Mouse (Mus musculus) heart, embryonic 14.5 days (tissue): ENCODE measurements around the gene Gm14180. TPM values are rescaled to one million over a fixed set of nuclear protein-coding genes. Genes with fewer than 3 reads are reported as not detected.
"Not testable (repeated sequence)": the region's sequence is repeated elsewhere in the genome, so short reads cannot be mapped to it uniquely, and the experiment has no call there.

Experiments
- ATAC-seq: fragments of 200-750 bp; cut with Nextera tagmentation; 2 replicates; pipeline ENCODE4 v1.8.0; 2017; ENCODE audit warnings: low read depth, moderate TSS enrichment; ENCODE audit not compliant: insufficient number of reproducible peaks, insufficient read depth, low FRiP score
- H3K27ac ChIP-seq, 2 experiments: fragments of 200-500 bp in 1 of 2; fragments of 300-500 bp in 1 of 2; sonication (generic) in 1 of 2; replicated peaks in 1 of 2; 2 replicates each; pipeline ENCODE4 v1.5.1; 2012 to 2014; ENCODE audit warnings: low read depth in 2 of 2, low read length in 2 of 2, control low read depth in 1 of 2, mild to moderate bottlenecking in 1 of 2, mixed read lengths in 1 of 2; ENCODE audit not compliant: control insufficient read depth in 1 of 2, insufficient read depth in 1 of 2
- H3K27me3 ChIP-seq: fragments of 300-500 bp; sonication (generic); 2 replicates; pipeline ENCODE4 v1.6.1; 2014; ENCODE audit warnings: mild to moderate bottlenecking, low read length, control low read depth; ENCODE audit not compliant: control insufficient read depth, insufficient read depth
- H3K36me3 ChIP-seq: fragments of 300-500 bp; sonication (generic); 2 replicates; pipeline ENCODE4 v1.6.1; 2014; ENCODE audit warnings: mild to moderate bottlenecking, control low read depth, low read length, mixed read lengths; ENCODE audit not compliant: control insufficient read depth, insufficient read depth
- H3K4me1 ChIP-seq, 2 experiments: fragments of 200-500 bp in 1 of 2; fragments of 300-500 bp in 1 of 2; sonication (generic) in 1 of 2; 2 replicates each; pipeline ENCODE4 v1.6.1; 2012 to 2014; ENCODE audit warnings: low read length in 2 of 2, control low read depth in 1 of 2, mixed read lengths in 1 of 2; ENCODE audit not compliant: control insufficient read depth in 2 of 2, insufficient read depth in 2 of 2
- H3K4me2 ChIP-seq: fragments of 300-500 bp; sonication (generic); 2 replicates; pipeline ENCODE4 v1.6.1; 2014; ENCODE audit warnings: mild to moderate bottlenecking, low read length
- H3K4me3 ChIP-seq, 2 experiments: fragments of 200-500 bp in 1 of 2; fragments of 300-500 bp in 1 of 2; sonication (generic) in 1 of 2; 2 replicates each; pipeline ENCODE4 v1.5.1; 2012 to 2014; ENCODE audit warnings: low read length in 2 of 2, mild to moderate bottlenecking in 2 of 2, control low read depth in 1 of 2, low read depth in 1 of 2, moderate library complexity in 1 of 2; ENCODE audit not compliant: control insufficient read depth in 1 of 2, insufficient read depth in 1 of 2
- H3K9ac ChIP-seq: fragments of 300-500 bp; sonication (generic); 2 replicates; pipeline ENCODE4 v1.6.1; 2014; ENCODE audit warnings: mild to moderate bottlenecking, low read length
- H3K9me3 ChIP-seq: fragments of 300-500 bp; sonication (generic); 2 replicates; pipeline ENCODE4 v1.6.1; 2016; ENCODE audit warnings: low read length, control low read depth; ENCODE audit not compliant: control insufficient read depth
- WGBS: fragments of 180-500 bp; shearing (Covaris S2); extraction: QIAGEN DNeasy Blood & Tissue Kit; methylation state at CpG from one replicate; pipeline ENCODE4 v1.1.7; 2014; 5-methylcytosine and 5-hydroxymethylcytosine counted together
- polyA plus RNA-seq: library from polyadenylated mRNA; unstranded; fragments of >200 nt; fragmentation: Nextera tagmentation; extraction: Ambion mirVana; gene quantifications from 2 replicates; pipeline ENCODE4 v1.2.1, GENCODE M21; 2014

The Gm14180 gene
- polyA plus RNA-seq, 1 experiment from 2014 or later = not detected

DNA sequence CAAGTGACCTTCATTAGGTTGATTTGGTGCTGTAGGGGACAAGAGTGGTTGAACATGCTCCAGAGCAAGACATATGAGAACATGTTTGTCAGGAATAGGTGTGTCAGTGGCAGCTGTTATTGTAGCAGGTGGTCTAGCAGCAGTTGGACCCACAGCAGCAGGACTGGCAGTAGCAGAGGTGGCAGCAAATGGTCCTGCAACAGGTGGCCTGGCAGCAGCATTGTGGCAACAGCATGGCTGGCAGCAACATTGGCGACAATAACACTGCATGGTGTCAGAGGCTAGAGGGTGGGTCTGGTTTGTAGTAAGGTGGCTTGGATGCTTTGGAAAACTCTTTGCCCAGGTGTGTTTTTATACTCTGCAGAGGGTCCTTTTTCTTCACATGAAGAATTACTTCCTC is 15.3 kb downstream of the Gm14180 start:
- Histone ChIP-seq H3K27me3 (no peaks in the 10 kb centered on the region), H3K27ac (no peak overlapping the region), H3K4me3 (no peak overlapping the region), H3K4me2 (no peak overlapping the region), H3K9ac (no peak overlapping the region), H3K9me3 (no peaks in the 10 kb centered on the region), H3K36me3 (no peaks in the 10 kb centered on the region), H3K4me1 (no peaks in the 10 kb centered on the region)
- ATAC-seq = no peak
- 69% methylated on average over 1 of the region's 1 CpGs for WGBS

DNA sequence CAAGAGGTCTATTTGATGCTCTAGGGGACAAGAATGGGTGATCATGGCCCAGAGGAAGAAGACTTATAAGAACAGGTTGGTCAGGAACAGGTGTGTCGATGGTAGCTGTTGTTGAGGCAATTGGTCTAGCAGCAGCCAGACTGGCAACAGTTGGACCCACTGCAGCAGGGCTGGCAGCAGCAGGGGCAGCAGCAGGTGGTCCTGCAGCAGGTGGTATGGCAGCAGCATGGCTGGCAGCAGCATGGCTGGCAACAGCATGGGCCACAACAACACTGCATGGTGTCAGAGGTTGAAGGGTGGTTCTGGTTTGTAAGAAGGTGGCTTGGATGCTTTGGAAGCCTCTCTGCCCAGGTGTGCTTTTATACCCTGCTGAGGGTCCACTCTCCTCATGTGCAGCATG is 43.6 kb downstream of the Gm14180 start, which contains the start of gene Gm14190:
Gene Gm14190 (minus strand): TSS at position 278 of the 400 bp plus-strand sequence.
- no peak for ATAC-seq
- Histone ChIP-seq H3K9me3 (no peaks in the 10 kb centered on the region), H3K36me3 (no peaks in the 10 kb centered on the region), H3K4me3 (no peak within 1 kb of the TSS), H3K4me2 (no peak within 1 kb of the TSS), H3K27me3 (no peaks in the 10 kb centered on the region), H3K27ac (no peak within 1 kb of the TSS), H3K9ac (no peak within 1 kb of the TSS), H3K4me1 (no peaks in the 10 kb centered on the region)
- WGBS = 80% methylated on average over 1 of the region's 1 CpGs

DNA sequence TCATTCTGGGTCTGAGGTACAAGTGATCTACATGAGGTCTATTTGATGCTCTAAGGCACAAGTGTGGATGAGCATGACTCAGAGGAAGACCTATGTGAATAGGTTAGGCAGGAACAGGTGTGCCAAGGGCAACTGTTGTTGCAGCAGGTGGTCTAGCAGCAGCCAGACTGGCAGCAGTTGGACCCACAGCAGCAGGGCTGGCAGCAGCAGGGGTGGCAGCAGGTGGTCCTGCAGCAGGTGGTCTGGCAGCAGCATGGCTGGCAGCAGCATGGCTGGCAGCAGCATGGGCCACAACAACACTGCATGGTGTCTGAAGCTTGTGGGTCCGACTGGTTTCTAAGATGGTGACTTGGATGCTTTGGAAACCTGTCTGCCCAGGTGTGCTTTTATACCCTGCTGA is 48.9 kb downstream of the Gm14180 start:
- not testable (repeated sequence) for ATAC-seq, H3K27me3 ChIP-seq, H3K4me3 ChIP-seq

More for the DNA sequence above, 48.9 kb downstream of the Gm14180 start:
- H3K9ac ChIP-seq, H3K4me1 ChIP-seq, H3K9me3 ChIP-seq, H3K36me3 ChIP-seq, H3K4me2 ChIP-seq, H3K27ac ChIP-seq: not testable (repeated sequence)
- 63% methylated on average over 1 of the region's 1 CpGs for WGBS

Other genes with a start within 250 kb of the Gm14180 start
- gene Krt23, start 241.2 kb downstream of the Gm14180 start, polyA plus RNA-seq = 0.38 TPM in 1 of 2 replicates, not detected in the other
- not detected in 2 replicates for gene Krt39, start 213.0 kb downstream of the Gm14180 start, polyA plus RNA-seq
- gene Krt40, start 191.1 kb downstream of the Gm14180 start, polyA plus RNA-seq = not detected in 2 replicates
- not detected in 2 replicates for gene Krtap3-3, start 183.4 kb downstream of the Gm14180 start, polyA plus RNA-seq
- gene Krtap3-2, start 177.4 kb downstream of the Gm14180 start, polyA plus RNA-seq = not detected in 2 replicates
- gene Gm11939, start 174.8 kb downstream of the Gm14180 start, polyA plus RNA-seq = not detected in 2 replicates
- gene Krtap3-1, start 167.7 kb downstream of the Gm14180 start, polyA plus RNA-seq = not detected in 2 replicates
- gene Krtap1-5, start 153.3 kb downstream of the Gm14180 start, polyA plus RNA-seq = not detected in 2 replicates
- gene Krtap1-4, start 150.6 kb downstream of the Gm14180 start, polyA plus RNA-seq = not detected in 2 replicates
- not detected in 2 replicates for gene Krtap1-3, start 143.0 kb downstream of the Gm14180 start, polyA plus RNA-seq
- not detected in 2 replicates for gene Krtap9-3, start 136.2 kb downstream of the Gm14180 start, polyA plus RNA-seq
- not detected in 2 replicates for gene Gm11938, start 131.0 kb downstream of the Gm14180 start, polyA plus RNA-seq
- gene Gm11937, start 124.1 kb downstream of the Gm14180 start, polyA plus RNA-seq = not detected in 2 replicates
- not detected in 2 replicates for gene Krtap2-4, start 119.4 kb downstream of the Gm14180 start, polyA plus RNA-seq
- gene Gm11562, start 113.9 kb downstream of the Gm14180 start, polyA plus RNA-seq = not detected in 2 replicates
- gene Krtap4-1, start 106.1 kb downstream of the Gm14180 start, polyA plus RNA-seq = not detected in 2 replicates
- gene Krtap4-2, start 99.2 kb downstream of the Gm14180 start, polyA plus RNA-seq = not detected in 2 replicates
- gene Krtap4-7, start 90.2 kb downstream of the Gm14180 start, polyA plus RNA-seq = not detected in 2 replicates
- gene Gm11555, start 84.1 kb downstream of the Gm14180 start, polyA plus RNA-seq = not detected in 2 replicates
- not detected in 2 replicates for gene Gm11563, start 75.3 kb downstream of the Gm14180 start, polyA plus RNA-seq
- gene Krtap4-6, start 68.3 kb downstream of the Gm14180 start, polyA plus RNA-seq = not detected in 2 replicates
- not detected in 2 replicates for gene Gm14190, start 43.5 kb downstream of the Gm14180 start, polyA plus RNA-seq
- gene Gm11595, start 38.6 kb upstream of the Gm14180 start, polyA plus RNA-seq = not detected in 2 replicates
- not detected in 2 replicates for gene Krtap4-8, start 46.4 kb upstream of the Gm14180 start, polyA plus RNA-seq
- gene Krtap4-9, start 50.9 kb upstream of the Gm14180 start, polyA plus RNA-seq = not detected in 2 replicates
- gene Gm11596, start 59.2 kb upstream of the Gm14180 start, polyA plus RNA-seq = not detected in 2 replicates
- gene Gm11569, start 64.6 kb upstream of the Gm14180 start, polyA plus RNA-seq = not detected in 2 replicates
- not detected in 2 replicates for gene Gm11554, start 70.2 kb upstream of the Gm14180 start, polyA plus RNA-seq
- not detected in 2 replicates for gene Krtap4-13, start 75.6 kb upstream of the Gm14180 start, polyA plus RNA-seq
- not detected in 2 replicates for gene Gm11564, start 81.4 kb upstream of the Gm14180 start, polyA plus RNA-seq
- gene 2300003K06Rik, start 103.8 kb upstream of the Gm14180 start, polyA plus RNA-seq = not detected in 2 replicates
- not detected in 2 replicates for gene Krtap4-16, start 117.3 kb upstream of the Gm14180 start, polyA plus RNA-seq
- gene Gm11568, start 123.6 kb upstream of the Gm14180 start, polyA plus RNA-seq = not detected in 2 replicates
- not detected in 2 replicates for gene Gm11559, start 130.2 kb upstream of the Gm14180 start, polyA plus RNA-seq
- gene Krtap9-1, start 139.1 kb upstream of the Gm14180 start, polyA plus RNA-seq = not detected in 2 replicates
- not detected in 2 replicates for gene Gm11567, start 144.9 kb upstream of the Gm14180 start, polyA plus RNA-seq
- gene Krtap31-1, start 173.6 kb upstream of the Gm14180 start, polyA plus RNA-seq = not detected in 2 replicates
- not detected in 2 replicates for gene Gm11565, start 180.5 kb upstream of the Gm14180 start, polyA plus RNA-seq
- gene Krtap31-2, start 202.0 kb upstream of the Gm14180 start, polyA plus RNA-seq = not detected in 2 replicates
- gene Krtap9-5, start 214.2 kb upstream of the Gm14180 start, polyA plus RNA-seq = not detected in 2 replicates
- gene Krtap29-1, start 244.8 kb upstream of the Gm14180 start, polyA plus RNA-seq = not detected in 2 replicates